Mouse (Mus musculus): ENCODE results near the gene Fam169a. TPM values are rescaled to one million over a fixed set of nuclear protein-coding genes. Genes with fewer than 3 reads are reported as not detected.

Fam169a gene
- polyA plus RNA-seq (2016; fragmentation: Nextera tagmentation; extraction: Ambion mirVana): 9.5 and 10.6 TPM in 2 replicates

GRCm38 (mm10) chr13:97066649-97067550, at the start of gene Fam169a:
Gene Fam169a, plus strand, starts transcription at chr13:97067286.
- Histone ChIP-seq H3K27me3 (ENCODE audit: low read depth, poor library complexity, severe bottlenecking) (peaks cover 50% of the 10 kb centered on the region), H3K4me3 (peak within 1 kb of the TSS; percentile 23), H3K36me3 (no peaks in the 10 kb centered on the region), H3K4me1 (peaks cover 39% of the 10 kb centered on the region), H3K27ac (replicated peaks) (peak within 1 kb of the TSS; percentile 76), H3K9me3 (replicated peaks) (no peaks in the 10 kb centered on the region)
- DNase-seq (ENCODE audit: low spot score): peak; percentile 31
- WGBS: 22% methylated on average over 15 of the region's 15 CpGs

GRCm38 (mm10) chr13:97017711-97018110, 49.4 kb upstream of the Fam169a start:
- H3K4me1 ChIP-seq: no peaks in the 10 kb centered on the region
- 88% methylated on average over 3 of the region's 3 CpGs for WGBS
- H3K27me3 ChIP-seq (ENCODE audit: low read depth, poor library complexity, severe bottlenecking): no peaks in the 10 kb centered on the region
- no peaks in the 10 kb centered on the region for H3K36me3 ChIP-seq
- H3K9me3 ChIP-seq (replicated peaks): no peaks in the 10 kb centered on the region
- no peak overlapping the region for H3K4me3 ChIP-seq
- H3K27ac ChIP-seq (replicated peaks): no peak overlapping the region
- DNase-seq (ENCODE audit: low spot score): no peak

GRCm38 (mm10) chr13:97020122-97020521, 47.0 kb upstream of the Fam169a start:
- H3K27ac ChIP-seq (replicated peaks): no peak overlapping the region
- no peaks in the 10 kb centered on the region for H3K36me3 ChIP-seq
- no peaks in the 10 kb centered on the region for H3K9me3 ChIP-seq (replicated peaks)
- no peak overlapping the region for H3K4me3 ChIP-seq
- no peaks in the 10 kb centered on the region for H3K4me1 ChIP-seq
- no peak for DNase-seq (ENCODE audit: low spot score)
- no peaks in the 10 kb centered on the region for H3K27me3 ChIP-seq (ENCODE audit: low read depth, poor library complexity, severe bottlenecking)
- WGBS: 75% methylated on average over 5 of the region's 5 CpGs

- no peaks in the 10 kb centered on the region for H3K36me3 ChIP-seq
- no peak for DNase-seq (ENCODE audit: low spot score)
- no peak overlapping the region for H3K27ac ChIP-seq (replicated peaks)
- no peaks in the 10 kb centered on the region for H3K4me1 ChIP-seq
- no peaks in the 10 kb centered on the region for H3K9me3 ChIP-seq (replicated peaks)
- no peaks in the 10 kb centered on the region for H3K27me3 ChIP-seq (ENCODE audit: low read depth, poor library complexity, severe bottlenecking)
- H3K4me3 ChIP-seq: no peak overlapping the region
- WGBS: 72% methylated on average over 4 of the region's 4 CpGs
Observed at GRCm38 (mm10) chr13:97021906-97022305, 45.2 kb upstream of the Fam169a start.

GRCm38 (mm10) chr13:97030075-97030474, 37.0 kb upstream of the Fam169a start:
- no peak overlapping the region for H3K27ac ChIP-seq (replicated peaks)
- no peaks in the 10 kb centered on the region for H3K9me3 ChIP-seq (replicated peaks)
- no peak overlapping the region for H3K4me3 ChIP-seq
- H3K4me1 ChIP-seq: no peaks in the 10 kb centered on the region
- no peaks in the 10 kb centered on the region for H3K36me3 ChIP-seq
- no peaks in the 10 kb centered on the region for H3K27me3 ChIP-seq (ENCODE audit: low read depth, poor library complexity, severe bottlenecking)
- WGBS: 91% methylated on average over 13 of the region's 13 CpGs
- no peak for DNase-seq (ENCODE audit: low spot score)

- Histone ChIP-seq H3K4me1 (no peaks in the 10 kb centered on the region), H3K27me3 (ENCODE audit: low read depth, poor library complexity, severe bottlenecking) (no peaks in the 10 kb centered on the region), H3K27ac (replicated peaks) (no peak within 1 kb of the TSS), H3K9me3 (replicated peaks) (no peaks in the 10 kb centered on the region), H3K36me3 (no peaks in the 10 kb centered on the region), H3K4me3 (no peak within 1 kb of the TSS)
- WGBS: 79% methylated on average over 2 of the region's 2 CpGs
- no peak for DNase-seq (ENCODE audit: low spot score)
Observed at GRCm38 (mm10) chr13:97034262-97034661, 32.8 kb upstream of the Fam169a start, which contains the start of gene 1700029F12Rik. Gene 1700029F12Rik, minus strand, starts transcription at chr13:97034362.

- H3K27me3 ChIP-seq (ENCODE audit: low read depth, poor library complexity, severe bottlenecking): no peaks in the 10 kb centered on the region
- H3K4me1 ChIP-seq: no peaks in the 10 kb centered on the region
- DNase-seq (ENCODE audit: low spot score): no peak
- WGBS: 83% methylated on average over 6 of the region's 6 CpGs
- no peaks in the 10 kb centered on the region for H3K9me3 ChIP-seq (replicated peaks)
- no peaks in the 10 kb centered on the region for H3K36me3 ChIP-seq
- H3K4me3 ChIP-seq: no peak overlapping the region
- no peak overlapping the region for H3K27ac ChIP-seq (replicated peaks)
Observed at GRCm38 (mm10) chr13:97051158-97051557, 15.9 kb upstream of the Fam169a start.

- Histone ChIP-seq H3K27me3 (ENCODE audit: low read depth, poor library complexity, severe bottlenecking) (no peaks in the 10 kb centered on the region), H3K27ac (replicated peaks) (no peak overlapping the region), H3K4me3 (no peak overlapping the region), H3K4me1 (no peaks in the 10 kb centered on the region), H3K9me3 (replicated peaks) (no peaks in the 10 kb centered on the region), H3K36me3 (no peaks in the 10 kb centered on the region)
- 20% methylated on average over 11 of the region's 11 CpGs for WGBS
- DNase-seq (ENCODE audit: low spot score): peak; percentile 73
Observed at GRCm38 (mm10) chr13:97052667-97053066, 14.4 kb upstream of the Fam169a start.

GRCm38 (mm10) chr13:97053844-97054243, 13.2 kb upstream of the Fam169a start:
- DNase-seq (ENCODE audit: low spot score): no peak
- Histone ChIP-seq H3K9me3 (replicated peaks) (no peaks in the 10 kb centered on the region), H3K4me3 (no peak overlapping the region), H3K4me1 (no peaks in the 10 kb centered on the region), H3K27ac (replicated peaks) (no peak overlapping the region), H3K27me3 (ENCODE audit: low read depth, poor library complexity, severe bottlenecking) (no peaks in the 10 kb centered on the region), H3K36me3 (no peaks in the 10 kb centered on the region)
- WGBS: 85% methylated on average over 8 of the region's 8 CpGs

- DNase-seq (ENCODE audit: low spot score): no peak
- Histone ChIP-seq H3K9me3 (replicated peaks) (no peaks in the 10 kb centered on the region), H3K4me1 (no peaks in the 10 kb centered on the region), H3K27ac (replicated peaks) (no peak overlapping the region), H3K36me3 (no peaks in the 10 kb centered on the region), H3K4me3 (no peak overlapping the region), H3K27me3 (ENCODE audit: low read depth, poor library complexity, severe bottlenecking) (no peaks in the 10 kb centered on the region)
- 58% methylated on average over 4 of the region's 4 CpGs for WGBS
Observed at GRCm38 (mm10) chr13:97057817-97058216, 9.3 kb upstream of the Fam169a start.

- H3K27ac ChIP-seq (replicated peaks): no peak overlapping the region
- H3K4me1 ChIP-seq: peaks cover 8% of the 10 kb centered on the region
- H3K9me3 ChIP-seq (replicated peaks): no peaks in the 10 kb centered on the region
- peaks cover 9% of the 10 kb centered on the region; the same call in 1 of the 2 replicates for H3K27me3 ChIP-seq (ENCODE audit: low read depth, poor library complexity, severe bottlenecking)
- H3K36me3 ChIP-seq: no peaks in the 10 kb centered on the region
- no peak overlapping the region for H3K4me3 ChIP-seq
- no peak for DNase-seq (ENCODE audit: low spot score)
- 91% methylated on average over 6 of the region's 6 CpGs for WGBS
Observed at GRCm38 (mm10) chr13:97059746-97060145, 7.3 kb upstream of the Fam169a start.

- Histone ChIP-seq H3K9me3 (replicated peaks) (no peaks in the 10 kb centered on the region), H3K4me3 (no peak overlapping the region), H3K27ac (replicated peaks) (no peak overlapping the region), H3K27me3 (ENCODE audit: low read depth, poor library complexity, severe bottlenecking) (peaks cover 10% of the 10 kb centered on the region; the same call in 1 of the 2 replicates), H3K36me3 (no peaks in the 10 kb centered on the region), H3K4me1 (peaks cover 11% of the 10 kb centered on the region)
- DNase-seq (ENCODE audit: low spot score): no peak
- 77% methylated on average over 8 of the region's 8 CpGs for WGBS
Observed at GRCm38 (mm10) chr13:97060331-97060730, 6.8 kb upstream of the Fam169a start.

- 89% methylated on average over 3 of the region's 3 CpGs for WGBS
- no peak overlapping the region for H3K4me3 ChIP-seq
Observed at GRCm38 (mm10) chr13:97062151-97062550, 4.9 kb upstream of the Fam169a start.

More at GRCm38 (mm10) chr13:97062151-97062550, 4.9 kb upstream of the Fam169a start:
- Histone ChIP-seq H3K4me1 (peaks cover 20% of the 10 kb centered on the region), H3K27ac (replicated peaks) (no peak overlapping the region), H3K36me3 (no peaks in the 10 kb centered on the region), H3K9me3 (replicated peaks) (no peaks in the 10 kb centered on the region), H3K27me3 (ENCODE audit: low read depth, poor library complexity, severe bottlenecking) (peaks cover 22% of the 10 kb centered on the region)
- DNase-seq (ENCODE audit: low spot score): no peak

Measured in midbrain, embryonic 10.5 days (tissue).